Mouse (Mus musculus): ENCODE measurements around the gene Spen.

GRCm38 (mm10) chr4:141518386-141518785, 20.0 kb downstream of the Spen start:
- TF ChIP-seq CTCF (IDR thresholded peaks at IDR 0.05; ENCODE audit: borderline replicate concordance, control insufficient read depth, extremely low read depth, insufficient read depth, low read length, poor library complexity) (no peak), POLR2A (IDR thresholded peaks at IDR 0.05; ENCODE audit: control insufficient read depth, extremely low read depth, insufficient read depth, low read length, poor library complexity) (no peak)

All from thymus, adult 2 months (tissue).